Mouse (Mus musculus) liver, embryonic 11.5 days (tissue): Measurements from ENCODE around the gene Nlgn1. TPM values are rescaled to one million over a fixed set of nuclear protein-coding genes. Genes with fewer than 3 reads are reported as not detected.

ENCODE experiments used
- ATAC-seq: fragments of 200-750 bp; cut with Nextera tagmentation; replicated peaks from 2 replicates; pipeline ENCODE4 v1.8.0; 2017; ENCODE audit warnings: moderate number of reproducible peaks, mild to moderate bottlenecking, moderate TSS enrichment, moderate library complexity; ENCODE audit not compliant: low FRiP score
- DNase-seq: peaks from one replicate; pipeline ENCODE4 v3.0.0-alpha.2; 2017; ENCODE audit warnings: low spot score
- H3K27ac ChIP-seq: fragments of 300-500 bp; sonication (generic); 2 replicates; pipeline ENCODE4 v1.5.1; 2014; ENCODE audit warnings: mild to moderate bottlenecking, low read depth, low read length, control low read depth
- H3K27me3 ChIP-seq: fragments of 300-500 bp; sonication (generic); replicated peaks from 2 replicates; pipeline ENCODE4 v1.6.1; 2014; ENCODE audit warnings: low read length, mixed read lengths; ENCODE audit not compliant: control insufficient read depth, insufficient read depth
- H3K36me3 ChIP-seq: fragments of 300-500 bp; sonication (generic); 2 replicates; pipeline ENCODE4 v1.6.1; 2014; ENCODE audit warnings: mild to moderate bottlenecking, low read length, moderate library complexity, mixed read lengths; ENCODE audit not compliant: control insufficient read depth, insufficient read depth
- H3K4me1 ChIP-seq: fragments of 300-500 bp; sonication (generic); replicated peaks from 2 replicates; pipeline ENCODE4 v1.6.1; 2014; ENCODE audit warnings: low read length, mixed read lengths; ENCODE audit not compliant: control insufficient read depth, insufficient read depth
- H3K4me2 ChIP-seq: fragments of 300-500 bp; sonication (generic); 2 replicates; pipeline ENCODE4 v1.6.1; 2014; ENCODE audit warnings: mild to moderate bottlenecking, control low read depth, moderate library complexity
- H3K4me3 ChIP-seq: fragments of 300-500 bp; sonication (generic); 2 replicates; pipeline ENCODE4 v1.5.1; 2014; ENCODE audit warnings: low read depth, low read length, control low read depth
- H3K9ac ChIP-seq: fragments of 300-500 bp; sonication (generic); 2 replicates; pipeline ENCODE4 v1.6.1; 2014; ENCODE audit warnings: low read depth, low read length, control low read depth
- H3K9me3 ChIP-seq: fragments of 300-500 bp; sonication (generic); 2 replicates; pipeline ENCODE4 v1.6.1; 2016; ENCODE audit warnings: low read length, inconsistent platforms, mixed read lengths; ENCODE audit not compliant: control insufficient read depth
- WGBS: fragments of 180-500 bp; shearing (Covaris S2); extraction: QIAGEN DNeasy Blood & Tissue Kit; methylation state at CpG from one replicate; pipeline ENCODE4 v1.1.7; 2014; 5-methylcytosine and 5-hydroxymethylcytosine counted together
- polyA plus RNA-seq: library from polyadenylated mRNA; unstranded; fragments of >200 nt; fragmentation: Nextera tagmentation; extraction: Ambion mirVana; gene quantifications from 2 replicates; pipeline ENCODE4 v1.2.1, GENCODE M21; 2014

Nlgn1 gene
- polyA plus RNA-seq, 1 experiment from 2014 or later = 0.11 TPM

- no peak for ATAC-seq
- H3K27me3 ChIP-seq = no peaks in the 10 kb centered on the region
- no peaks in the 10 kb centered on the region for H3K4me1 ChIP-seq
Observed at GRCm38 (mm10) chr3:26069366-26069765, 262.9 kb downstream of the Nlgn1 start.

GRCm38 (mm10) chr3:26050769-26051168 is 281.5 kb downstream of the Nlgn1 start:
- DNase-seq (no peak), ATAC-seq (no peak)
- H3K9me3 ChIP-seq = no peaks in the 10 kb centered on the region
- no peaks in the 10 kb centered on the region for H3K4me1 ChIP-seq
- no peak overlapping the region for H3K9ac ChIP-seq
- H3K27ac ChIP-seq = no peak overlapping the region
- WGBS = 64% methylated on average over 4 of the region's 4 CpGs
- no peaks in the 10 kb centered on the region for H3K27me3 ChIP-seq
- H3K4me2 ChIP-seq = no peak overlapping the region
- no peak overlapping the region for H3K4me3 ChIP-seq
- H3K36me3 ChIP-seq = no peaks in the 10 kb centered on the region

More at GRCm38 (mm10) chr3:26069366-26069765, 262.9 kb downstream of the Nlgn1 start:
- Histone ChIP-seq H3K36me3 (no peaks in the 10 kb centered on the region), H3K9me3 (no peaks in the 10 kb centered on the region), H3K9ac (no peak overlapping the region), H3K4me3 (no peak overlapping the region), H3K27ac (no peak overlapping the region), H3K4me2 (no peak overlapping the region)
- no peak for DNase-seq

DNA sequence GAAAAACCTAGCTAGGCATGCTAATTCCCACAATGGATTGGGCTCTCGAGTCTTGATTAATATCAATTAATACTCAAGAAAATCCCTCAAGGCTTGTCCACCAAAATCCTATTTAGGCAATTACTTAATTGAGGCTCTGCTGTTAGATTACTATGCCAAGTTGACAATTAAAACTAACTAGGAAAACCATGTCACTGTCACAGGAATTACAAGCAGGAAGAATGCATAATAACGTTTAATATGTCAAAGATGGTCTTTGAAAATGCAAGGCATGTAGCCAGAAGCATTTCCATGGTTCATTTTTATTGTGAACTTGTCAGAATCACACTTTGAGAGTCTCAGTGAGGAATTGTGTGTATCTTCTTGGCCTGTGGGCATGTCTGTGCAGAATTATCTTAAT is 289.3 kb downstream of the Nlgn1 start:
- H3K4me3 ChIP-seq = no peak overlapping the region
- DNase-seq = no peak
- H3K9ac ChIP-seq = no peak overlapping the region
- no peaks in the 10 kb centered on the region for H3K9me3 ChIP-seq
- no peaks in the 10 kb centered on the region for H3K27me3 ChIP-seq
- 73% methylated on average over 2 of the region's 2 CpGs for WGBS
- H3K4me1 ChIP-seq = no peaks in the 10 kb centered on the region
- H3K4me2 ChIP-seq = no peak overlapping the region
- no peak for ATAC-seq
- no peaks in the 10 kb centered on the region for H3K36me3 ChIP-seq
- no peak overlapping the region for H3K27ac ChIP-seq

- no peak for DNase-seq
- Histone ChIP-seq H3K27me3 (no peaks in the 10 kb centered on the region), H3K9me3 (no peaks in the 10 kb centered on the region), H3K4me2 (no peak overlapping the region), H3K4me1 (no peaks in the 10 kb centered on the region), H3K36me3 (no peaks in the 10 kb centered on the region), H3K27ac (no peak overlapping the region), H3K9ac (no peak overlapping the region), H3K4me3 (no peak overlapping the region)
- WGBS = 72% methylated on average over 2 of the region's 2 CpGs
- ATAC-seq = no peak
Observed at GRCm38 (mm10) chr3:26039696-26040095, 292.6 kb downstream of the Nlgn1 start.

GRCm38 (mm10) chr3:26026025-26026424 is 306.2 kb downstream of the Nlgn1 start:
- Histone ChIP-seq H3K4me2 (no peak overlapping the region), H3K4me3 (no peak overlapping the region), H3K27me3 (no peaks in the 10 kb centered on the region), H3K36me3 (no peaks in the 10 kb centered on the region), H3K27ac (no peak overlapping the region), H3K4me1 (no peaks in the 10 kb centered on the region), H3K9ac (no peak overlapping the region), H3K9me3 (no peaks in the 10 kb centered on the region)
- DNase-seq (no peak), ATAC-seq (no peak)
- WGBS = 79% methylated on average over 2 of the region's 2 CpGs

GRCm38 (mm10) chr3:26023217-26023616 is 309.0 kb downstream of the Nlgn1 start:
- 69% methylated on average over 5 of the region's 5 CpGs for WGBS
- Histone ChIP-seq H3K4me3 (no peak overlapping the region), H3K4me2 (no peak overlapping the region), H3K9me3 (no peaks in the 10 kb centered on the region), H3K27me3 (no peaks in the 10 kb centered on the region), H3K9ac (no peak overlapping the region), H3K27ac (no peak overlapping the region), H3K4me1 (no peaks in the 10 kb centered on the region), H3K36me3 (no peaks in the 10 kb centered on the region)
- no peak for ATAC-seq
- no peak for DNase-seq

GRCm38 (mm10) chr3:26021632-26022184 is 310.6 kb downstream of the Nlgn1 start:
- no peaks in the 10 kb centered on the region for H3K4me1 ChIP-seq
- H3K9me3 ChIP-seq = no peaks in the 10 kb centered on the region
- H3K4me2 ChIP-seq = no peak overlapping the region
- H3K36me3 ChIP-seq = no peaks in the 10 kb centered on the region
- DNase-seq (no peak), ATAC-seq (no peak)
- no peak overlapping the region for H3K4me3 ChIP-seq
- no peak overlapping the region for H3K27ac ChIP-seq
- WGBS = 78% methylated on average over 6 of the region's 6 CpGs
- no peaks in the 10 kb centered on the region for H3K27me3 ChIP-seq
- H3K9ac ChIP-seq = no peak overlapping the region

DNA sequence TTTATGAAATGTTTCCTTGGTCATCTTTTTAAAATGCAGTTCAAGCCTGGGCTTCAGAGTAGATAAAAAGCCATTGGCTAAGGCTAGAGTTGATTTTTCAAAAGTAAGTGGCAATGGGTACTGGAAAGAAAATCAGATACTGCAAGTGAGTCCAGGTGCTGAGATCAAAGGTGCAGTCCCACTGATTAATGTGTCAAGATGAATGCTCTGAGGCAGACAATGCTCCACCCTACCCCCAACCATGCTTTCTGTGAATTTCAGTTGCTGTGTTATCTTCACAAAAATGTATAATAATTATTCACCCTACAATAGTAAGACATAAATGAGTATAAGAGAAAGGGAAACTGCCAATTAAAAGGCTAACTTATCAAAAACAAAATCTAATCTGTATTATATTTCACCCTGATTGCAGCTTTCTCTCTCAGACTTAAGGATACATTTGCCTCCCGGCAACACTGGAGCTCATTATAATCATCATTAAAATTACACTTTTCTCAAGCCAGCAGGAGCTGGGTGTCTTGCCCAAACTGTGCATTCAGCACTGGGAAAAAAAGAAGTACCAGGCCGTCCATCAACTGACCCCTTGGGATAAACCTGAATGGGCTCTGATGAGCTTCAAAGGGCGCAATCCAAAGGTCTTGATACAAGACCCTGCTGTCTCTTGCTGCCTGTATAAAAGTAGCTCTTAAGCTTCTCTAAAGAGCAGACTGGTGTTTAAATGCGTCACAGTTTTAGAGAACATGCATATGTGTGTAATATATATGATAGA is 320.8 kb downstream of the Nlgn1 start:
- ATAC-seq = no peak
- H3K4me1 ChIP-seq = no peaks in the 10 kb centered on the region
- H3K9ac ChIP-seq = no peak overlapping the region
- H3K27ac ChIP-seq = no peak overlapping the region
- H3K36me3 ChIP-seq = no peaks in the 10 kb centered on the region
- DNase-seq = no peak
- no peak overlapping the region for H3K4me2 ChIP-seq
- no peaks in the 10 kb centered on the region for H3K27me3 ChIP-seq
- H3K4me3 ChIP-seq = no peak overlapping the region
- WGBS = 82% methylated on average over 4 of the region's 4 CpGs
- no peaks in the 10 kb centered on the region for H3K9me3 ChIP-seq
